Mouse (Mus musculus) kidney, postnatal 14 days (tissue): ENCODE data around the gene Dpp9.
"Not testable (repeated sequence)": the region's sequence is repeated elsewhere in the genome, so short reads cannot be mapped to it uniquely, and the experiment has no call there.

Source experiments
- DNase-seq: peaks from one replicate; pipeline ENCODE4 v3.0.0; 2022; ENCODE audit warnings: mixed read lengths

The Dpp9 gene

GRCm38 (mm10) chr17:56218377-56219191 is at the start of gene Dpp9:
Gene Dpp9 (minus strand): TSS chr17:56218905.
- DNase-seq: peak; percentile 94

GRCm38 (mm10) chr17:56266271-56266670 is 47.6 kb upstream of the Dpp9 start:
- DNase-seq: no peak

GRCm38 (mm10) chr17:56265869-56266268 is 47.2 kb upstream of the Dpp9 start:
- DNase-seq: no peak

- no peak for DNase-seq
Measured at GRCm38 (mm10) chr17:56265011-56265410, 46.3 kb upstream of the Dpp9 start.

GRCm38 (mm10) chr17:56264020-56264419 is 45.3 kb upstream of the Dpp9 start:
- DNase-seq: peak; percentile 86

- DNase-seq: no peak
Measured at GRCm38 (mm10) chr17:56262645-56263094, 44.0 kb upstream of the Dpp9 start.

- DNase-seq: peak; percentile 57
Measured at GRCm38 (mm10) chr17:56261166-56261565, 42.5 kb upstream of the Dpp9 start.

GRCm38 (mm10) chr17:56259301-56260037 is 40.8 kb upstream of the Dpp9 start:
- DNase-seq: no peak

GRCm38 (mm10) chr17:56258812-56259211 is 40.1 kb upstream of the Dpp9 start:
- DNase-seq: not testable (repeated sequence)

GRCm38 (mm10) chr17:56258269-56258668 is 39.6 kb upstream of the Dpp9 start:
- not testable (repeated sequence) for DNase-seq

- peak; percentile 63 for DNase-seq
Measured at GRCm38 (mm10) chr17:56257181-56257894, 38.6 kb upstream of the Dpp9 start.

- DNase-seq: peak; percentile 96
Measured at GRCm38 (mm10) chr17:56256239-56256881, 37.7 kb upstream of the Dpp9 start, which contains the start of gene Fem1a. Gene Fem1a (plus strand): TSS chr17:56256810.

GRCm38 (mm10) chr17:56255863-56256238 is 37.1 kb upstream of the Dpp9 start:
- peak; percentile 99 for DNase-seq

GRCm38 (mm10) chr17:56255429-56255828 is 36.7 kb upstream of the Dpp9 start:
- peak; percentile 47 for DNase-seq

- no peak for DNase-seq
Measured at GRCm38 (mm10) chr17:56254695-56255094, 36.0 kb upstream of the Dpp9 start.

- DNase-seq: peak; percentile 79
Measured at GRCm38 (mm10) chr17:56251136-56251829, 32.6 kb upstream of the Dpp9 start.

GRCm38 (mm10) chr17:56245608-56246007 is 26.9 kb upstream of the Dpp9 start:
- no peak for DNase-seq

GRCm38 (mm10) chr17:56241541-56242401 is 23.1 kb upstream of the Dpp9 start:
- DNase-seq: peak; percentile 92

GRCm38 (mm10) chr17:56233818-56234469 is 15.2 kb upstream of the Dpp9 start:
- DNase-seq: peak; percentile 71

- DNase-seq: no peak
Measured at GRCm38 (mm10) chr17:56233389-56233788, 14.7 kb upstream of the Dpp9 start.
